ENCODE assay signal across 16 mouse cellular contexts in genomic region chrX:122298226-122298625, GRCm38 (mm10).
"Had no signal": no experiment of that assay in that cellular context is flagged by ENCODE, and none has a peak within 500 bp of the region (broad histone marks: within the 10 kb centered on the region; RNA-seq: fewer than 3 reads in every experiment).

No protein-coding gene starts in this region.

- DNase-seq: cerebellum, adult 9-10 months; cerebellum, adult 9-11 months; cerebellum, postnatal 10 days; cerebellum, postnatal 14 days; cerebellum, postnatal 25 days; cerebellum, postnatal 36 days; embryo, embryonic 11 days; forebrain, postnatal 0 days; gastrocnemius, adult 2 months; gastrocnemius, postnatal 10 days; gastrocnemius, postnatal 14 days; gastrocnemius, postnatal 25 days; gastrocnemius, postnatal 36 days; heart, adult 11 months; heart, adult 18-20 months; heart, adult 2 months had no signal
